Mouse (Mus musculus) thymus, adult 2 months (tissue): ENCODE results near the gene Dpp6.

Experiments
- CTCF ChIP-seq: fragments of 200-500 bp; IDR thresholded peaks from 2 replicates; pipeline ENCODE4 v1.5.1; 2012; ENCODE audit warnings: mild to moderate bottlenecking, control low read depth, low read length, moderate library complexity, borderline replicate concordance; ENCODE audit not compliant: control insufficient read depth, poor library complexity, insufficient read depth; ENCODE audit errors: extremely low read depth
- POLR2A ChIP-seq: fragments of 200-500 bp; IDR thresholded peaks from 2 replicates; pipeline ENCODE4 v1.6.1; 2012; ENCODE audit warnings: mild to moderate bottlenecking, low read length, control low read depth, moderate library complexity; ENCODE audit not compliant: control insufficient read depth, poor library complexity, insufficient read depth; ENCODE audit errors: extremely low read depth

GRCm38 (mm10) chr5:27249951-27250350 lies 432.9 kb downstream of the Dpp6 start:
- TF ChIP-seq CTCF (no peak), POLR2A (no peak)
